Mouse (Mus musculus) G1E (cell line): ENCODE data around the gene Ccdc66. TPM values are rescaled to one million over a fixed set of nuclear protein-coding genes. Genes with fewer than 3 reads are reported as not detected.

Experiments used
- ATAC-seq: 2 replicates; pipeline ENCODE4 v1.8.0; 2016; ENCODE audit warnings: mild to moderate bottlenecking; ENCODE audit not compliant: insufficient number of reproducible peaks, poor library complexity, low FRiP score, severe bottlenecking; ENCODE audit errors: extremely low read depth
- DNase-seq: peaks from one replicate; pipeline ENCODE4 v3.0.0; 2012; ENCODE audit warnings: low spot score
- H3K27me3 ChIP-seq: 2 replicates; pipeline ENCODE4 v1.6.1; 2012; ENCODE audit warnings: mild to moderate bottlenecking, low read length, inconsistent platforms; ENCODE audit not compliant: insufficient read depth
- H3K36me3 ChIP-seq: replicated peaks from 2 replicates; pipeline ENCODE3; 2012; ENCODE audit warnings: mild to moderate bottlenecking, inconsistent platforms
- H3K4me1 ChIP-seq: 2 replicates; pipeline ENCODE4 v1.6.1; 2012; ENCODE audit warnings: low read depth, low read length, inconsistent platforms, mixed read lengths; ENCODE audit not compliant: insufficient read depth
- H3K4me3 ChIP-seq: 2 replicates; pipeline ENCODE4 v1.5.1; 2012; ENCODE audit warnings: low read depth, mild to moderate bottlenecking, inconsistent platforms, low read length, moderate library complexity, mixed read lengths
- H3K9me3 ChIP-seq: replicated peaks from 2 replicates; pipeline ENCODE4 v1.6.1; 2012; ENCODE audit warnings: inconsistent platforms
- CTCF ChIP-seq: IDR thresholded peaks from 2 replicates; pipeline ENCODE4 v1.5.1; 2012; ENCODE audit warnings: low read depth, low read length, inconsistent platforms, mixed read lengths
- GATA1 ChIP-seq: IDR thresholded peaks from 2 replicates; pipeline ENCODE4 v1.6.1; 2012; ENCODE audit warnings: borderline replicate concordance, low read length, inconsistent platforms, mixed read lengths
- GATA2 ChIP-seq: IDR thresholded peaks from 2 replicates; pipeline ENCODE4 v1.6.1; 2012; ENCODE audit warnings: low read depth, low read length, inconsistent platforms, borderline replicate concordance
- POLR2AphosphoS5 ChIP-seq: IDR thresholded peaks from 2 replicates; pipeline ENCODE4 v1.6.1; 2012; ENCODE audit warnings: low read depth, low read length, inconsistent platforms; ENCODE audit not compliant: insufficient replicate concordance
- TAL1 ChIP-seq: conservative IDR thresholded peaks from 2 replicates; pipeline ENCODE4 v1.6.1; 2012; ENCODE audit warnings: low read depth, low read length, inconsistent platforms, mixed read lengths
- polyA plus RNA-seq: library from polyadenylated mRNA; stranded (reverse); fragments of >175 nt; gene quantifications from 2 replicates; pipeline ENCODE4 v1.2.3, GENCODE M21; 2012
- total RNA-seq, 2 experiments: library from RNA; stranded (forward) in 1 of 2; stranded (reverse) in 1 of 2; fragments of 200-1000 nt in 1 of 2; fragments of >200 nt in 1 of 2; fragmentation: Nextera tagmentation in 1 of 2; gene quantifications; 2 replicates each; pipeline ENCODE4 v1.2.3; 2014 to 2017

Ccdc66 gene
- total and polyA plus RNA-seq, 3 experiments: 1.9 to 40.0 (median 21.0) TPM

DNA sequence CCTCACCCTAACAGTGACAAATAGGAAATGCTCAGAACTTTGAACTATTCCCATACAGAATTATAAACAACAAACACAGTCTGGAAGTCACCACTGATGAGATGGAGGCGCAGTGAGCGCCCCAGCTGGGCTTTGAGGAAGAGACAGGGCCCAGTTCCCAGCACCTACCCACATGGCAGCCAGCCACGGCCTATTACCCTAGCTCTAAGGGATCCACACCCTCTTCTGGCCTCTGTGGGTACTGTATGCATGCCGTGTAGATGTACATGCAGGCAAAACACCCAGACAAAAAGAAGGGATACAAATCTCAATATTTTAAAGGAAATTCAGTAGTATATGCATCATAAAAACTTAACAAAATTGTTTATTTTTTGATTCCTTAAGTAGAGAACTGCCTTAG, 14.7 kb downstream of the Ccdc66 start:
- peaks cover 9% of the 10 kb centered on the region; the same call in 1 of the 2 replicates for H3K4me1 ChIP-seq
- DNase-seq: no peak
- no peak overlapping the region for H3K4me3 ChIP-seq
- H3K9me3 ChIP-seq: no peaks in the 10 kb centered on the region
- H3K36me3 ChIP-seq: peaks cover 94% of the 10 kb centered on the region
- no peak for TF ChIP-seq CTCF
- no peak for TF ChIP-seq POLR2AphosphoS5
- no peak for TF ChIP-seq GATA2
- TF ChIP-seq TAL1: no peak
- TF ChIP-seq GATA1: no peak
- 0 out of 2 replicates have a peak, but pooled peaks have one; percentile 45 for ATAC-seq
- no peaks in the 10 kb centered on the region for H3K27me3 ChIP-seq

GRCm38 (mm10) chr14:27491399-27491798, 16.9 kb downstream of the Ccdc66 start:
- no peak for DNase-seq
- TF ChIP-seq TAL1 (no peak), GATA1 (no peak)
- H3K36me3 ChIP-seq: peaks cover 94% of the 10 kb centered on the region

GRCm38 (mm10) chr14:27446963-27447362, 61.3 kb downstream of the Ccdc66 start:
- H3K36me3 ChIP-seq: peaks cover 68% of the 10 kb centered on the region
- H3K9me3 ChIP-seq: no peaks in the 10 kb centered on the region
- no peak overlapping the region for H3K4me3 ChIP-seq
- DNase-seq (no peak), ATAC-seq (no peak)
- peaks cover 2% of the 10 kb centered on the region; the same call in 1 of the 2 replicates for H3K4me1 ChIP-seq
- TF ChIP-seq TAL1: no peak
- no peak for TF ChIP-seq CTCF
- no peak for TF ChIP-seq GATA2
- no peak for TF ChIP-seq POLR2AphosphoS5
- TF ChIP-seq GATA1: no peak
- H3K27me3 ChIP-seq: no peaks in the 10 kb centered on the region

More at GRCm38 (mm10) chr14:27491399-27491798, 16.9 kb downstream of the Ccdc66 start:
- no peak overlapping the region for H3K4me3 ChIP-seq
- H3K9me3 ChIP-seq: no peaks in the 10 kb centered on the region
- no peaks in the 10 kb centered on the region for H3K27me3 ChIP-seq
- H3K4me1 ChIP-seq: peaks cover 9% of the 10 kb centered on the region; the same call in 1 of the 2 replicates
- no peak for ATAC-seq

GRCm38 (mm10) chr14:27444851-27445281, 63.4 kb downstream of the Ccdc66 start:
- TF ChIP-seq GATA2 (no peak), CTCF (no peak), POLR2AphosphoS5 (no peak), GATA1 (no peak), TAL1 (no peak)
- no peak for DNase-seq
- no peaks in the 10 kb centered on the region for H3K27me3 ChIP-seq
- ATAC-seq: no peak
- H3K9me3 ChIP-seq: no peaks in the 10 kb centered on the region
- peaks cover 2% of the 10 kb centered on the region; the same call in 1 of the 2 replicates for H3K4me1 ChIP-seq
- H3K4me3 ChIP-seq: no peak overlapping the region
- H3K36me3 ChIP-seq: peaks cover 74% of the 10 kb centered on the region

GRCm38 (mm10) chr14:27440921-27441320, 67.3 kb downstream of the Ccdc66 start:
- no peak for ATAC-seq

DNA sequence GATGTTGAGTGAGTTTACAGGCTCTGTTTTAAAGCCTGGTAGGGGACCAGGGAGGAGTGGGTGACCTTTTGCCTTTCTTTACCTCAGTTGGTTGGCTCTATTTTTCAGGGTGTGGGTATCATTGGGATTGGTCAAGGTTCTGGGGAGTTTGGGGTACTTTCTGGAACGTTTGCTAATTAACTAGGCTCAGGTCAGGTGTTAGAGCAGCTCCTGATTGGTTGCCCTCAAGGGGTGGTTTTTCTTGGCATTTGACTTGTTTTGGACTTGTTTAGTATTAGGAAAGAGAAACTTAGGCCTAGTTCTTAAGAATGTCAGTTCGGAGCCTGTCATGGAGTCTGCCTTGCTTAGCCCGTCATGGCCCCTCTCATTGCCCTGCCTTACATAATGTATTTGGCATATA, 71.4 kb downstream of the Ccdc66 start:
- Histone ChIP-seq H3K4me1 (peaks cover 23% of the 10 kb centered on the region), H3K27me3 (no peaks in the 10 kb centered on the region), H3K9me3 (no peaks in the 10 kb centered on the region), H3K36me3 (peaks cover 52% of the 10 kb centered on the region), H3K4me3 (no peak overlapping the region)
- ATAC-seq (no peak), DNase-seq (no peak)
- TF ChIP-seq GATA2 (no peak), TAL1 (no peak), GATA1 (no peak), CTCF (no peak), POLR2AphosphoS5 (no peak)

More at GRCm38 (mm10) chr14:27440921-27441320, 67.3 kb downstream of the Ccdc66 start:
- Histone ChIP-seq H3K4me1 (peaks cover 9% of the 10 kb centered on the region; the same call in 1 of the 2 replicates), H3K4me3 (no peak overlapping the region), H3K36me3 (peaks cover 61% of the 10 kb centered on the region), H3K27me3 (no peaks in the 10 kb centered on the region), H3K9me3 (no peaks in the 10 kb centered on the region)
- DNase-seq: no peak
- TF ChIP-seq POLR2AphosphoS5 (no peak), GATA1 (no peak), CTCF (no peak), GATA2 (no peak)

DNA sequence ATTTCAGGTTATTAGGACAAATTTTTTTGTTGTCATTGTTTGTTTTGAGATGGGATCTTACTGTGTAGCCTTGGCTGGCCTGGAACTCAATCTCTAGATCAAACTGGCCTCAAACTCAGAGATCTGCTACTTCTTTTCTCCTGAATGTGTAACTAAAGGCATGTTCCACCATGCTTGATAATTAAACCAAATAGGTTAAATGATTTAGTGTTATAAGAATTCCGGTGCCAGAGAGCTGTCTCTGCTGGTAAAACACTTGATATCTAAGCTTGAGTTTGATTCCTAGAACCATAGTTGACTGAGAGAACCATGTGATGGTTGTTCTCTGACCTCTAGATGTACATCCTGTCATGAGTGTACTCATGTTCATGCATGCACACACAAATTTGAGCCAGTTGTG, 72.1 kb downstream of the Ccdc66 start:
- DNase-seq (no peak), ATAC-seq (no peak)
- TF ChIP-seq GATA1 (no peak), TAL1 (no peak), GATA2 (no peak), POLR2AphosphoS5 (no peak), CTCF (no peak)
- Histone ChIP-seq H3K4me3 (no peak overlapping the region), H3K36me3 (peaks cover 56% of the 10 kb centered on the region), H3K27me3 (no peaks in the 10 kb centered on the region), H3K4me1 (peaks cover 23% of the 10 kb centered on the region), H3K9me3 (no peaks in the 10 kb centered on the region)
